Mouse (Mus musculus): Measurements from ENCODE around the gene Smarcc2.
"Not testable (repeated sequence)": the region's sequence is repeated elsewhere in the genome, so short reads cannot be mapped to it uniquely, and the experiment has no call there.

Gene Smarcc2

GRCm38 (mm10) chr10:128442718-128443117, 16.3 kb upstream of the Smarcc2 start:
- DNase-seq (ENCODE audit: low spot score) = no peak

DNA sequence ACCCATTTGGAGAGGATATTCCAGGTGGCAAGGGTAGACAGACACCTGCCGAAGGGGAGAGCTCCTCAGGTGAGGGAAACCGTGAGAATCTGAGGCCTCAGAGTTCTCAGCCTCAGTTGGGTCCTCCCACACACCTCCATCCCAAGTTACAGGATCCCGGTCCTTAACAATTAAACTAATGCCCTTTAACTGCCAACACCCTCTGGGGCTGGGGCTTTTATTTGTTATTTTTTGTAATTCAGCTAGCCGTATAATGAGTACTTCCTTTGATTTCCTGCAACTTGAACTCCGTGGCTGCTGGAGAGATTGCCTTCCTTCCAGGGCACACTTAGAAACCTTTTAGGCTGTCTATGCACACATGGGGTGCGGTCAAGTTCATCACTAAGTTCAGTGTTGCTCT, 14.7 kb upstream of the Smarcc2 start:
- DNase-seq (ENCODE audit: low spot score) = no peak

DNA sequence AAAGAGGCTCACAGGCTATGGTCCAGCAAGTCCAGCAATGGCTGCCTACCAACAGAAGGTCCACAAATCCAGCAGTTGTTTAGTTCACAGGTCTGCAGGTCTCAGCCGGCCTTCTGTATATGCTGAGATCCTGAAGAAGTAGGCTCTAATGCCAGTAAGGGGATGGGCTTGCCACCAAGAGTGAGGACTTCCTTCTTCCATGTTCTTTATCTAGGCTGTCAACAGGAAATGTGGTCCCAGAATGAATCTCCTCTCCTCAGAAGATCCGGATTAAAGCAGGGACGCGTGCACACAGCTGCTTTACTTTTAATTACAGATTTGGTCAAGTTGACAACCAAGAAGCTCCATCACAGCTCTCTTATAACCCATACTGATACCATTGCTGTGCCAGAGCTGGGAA, 13.6 kb upstream of the Smarcc2 start:
- DNase-seq (ENCODE audit: low spot score) = no peak

GRCm38 (mm10) chr10:128451014-128451413, 8.0 kb upstream of the Smarcc2 start:
- no peak for DNase-seq (ENCODE audit: low spot score)

GRCm38 (mm10) chr10:128454471-128454870, 4.6 kb upstream of the Smarcc2 start:
- no peak for DNase-seq (ENCODE audit: low spot score)

DNA sequence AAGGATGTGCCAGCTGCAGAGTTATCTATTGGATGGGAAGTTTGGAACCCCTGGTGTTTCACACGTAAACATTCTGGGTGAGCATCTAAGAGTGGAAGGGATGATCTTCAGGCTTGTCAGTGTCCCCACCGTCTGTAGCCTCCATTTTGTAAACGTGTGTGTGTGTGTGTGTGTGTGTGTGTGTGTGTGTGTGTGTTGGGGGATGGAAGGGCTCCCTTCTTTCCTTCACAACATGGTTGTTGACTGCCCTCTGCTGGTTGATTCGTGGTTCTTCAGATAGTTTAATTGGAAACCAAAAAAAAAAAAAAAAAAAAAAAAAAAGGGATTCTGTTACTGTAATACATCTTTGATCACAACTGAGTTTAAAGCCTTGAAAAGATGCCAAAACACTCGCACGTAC, 3.8 kb upstream of the Smarcc2 start:
- peak; percentile 94 for DNase-seq (ENCODE audit: low spot score)

GRCm38 (mm10) chr10:128457676-128458075, 1.4 kb upstream of the Smarcc2 start:
- no peak for DNase-seq (ENCODE audit: low spot score)

- peak; percentile 95 for DNase-seq (ENCODE audit: low spot score)
Measured at GRCm38 (mm10) chr10:128458348-128458718, 715 bp upstream of the Smarcc2 start.

GRCm38 (mm10) chr10:128459409-128460269, 591 bp downstream of the Smarcc2 start:
- DNase-seq (ENCODE audit: low spot score) = peak; percentile 66

DNA sequence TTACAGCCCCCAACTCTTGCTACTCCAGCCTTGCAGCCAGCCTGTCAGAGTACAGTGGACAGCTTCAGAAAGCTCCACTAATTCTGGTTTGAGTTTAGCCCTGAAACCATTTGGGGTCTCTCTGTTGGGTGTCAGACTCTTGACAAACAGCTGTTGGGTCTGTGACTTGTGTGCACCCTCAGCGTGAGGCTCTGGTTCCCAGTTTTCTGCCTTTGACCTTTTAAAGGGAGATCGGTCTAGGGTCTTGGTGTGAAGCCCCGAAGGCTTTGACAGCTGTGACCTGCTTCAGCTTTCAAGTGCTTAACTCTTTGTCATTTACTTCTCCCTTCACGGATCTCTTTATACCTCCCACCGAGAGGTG, 1.2 kb downstream of the Smarcc2 start:
- peak; percentile 56 for DNase-seq (ENCODE audit: low spot score)

DNA sequence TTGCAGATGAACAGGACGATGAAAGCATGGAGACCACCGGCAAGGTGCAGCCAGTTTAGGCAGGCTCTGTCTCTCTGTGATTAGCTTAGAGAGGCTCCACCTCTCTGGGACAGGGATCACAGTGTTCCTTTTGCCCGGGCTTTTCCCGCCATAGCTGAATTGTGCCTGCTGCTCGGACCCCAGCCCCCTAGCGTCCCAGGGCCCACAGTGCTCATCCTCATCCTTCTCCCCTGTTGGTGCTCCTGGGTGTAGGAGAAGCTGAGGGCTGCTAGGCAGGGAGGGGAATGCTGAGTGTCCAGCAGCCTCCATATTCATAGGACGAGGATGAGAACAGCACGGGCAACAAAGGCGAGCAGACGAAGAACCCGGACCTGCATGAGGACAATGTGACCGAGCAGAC, 15.3 kb downstream of the Smarcc2 start:
- no peak for DNase-seq (ENCODE audit: low spot score)

- no peak for DNase-seq (ENCODE audit: low spot score)
Measured at GRCm38 (mm10) chr10:128486370-128486769, 27.3 kb downstream of the Smarcc2 start.

GRCm38 (mm10) chr10:128487861-128488712, 29.0 kb downstream of the Smarcc2 start:
- DNase-seq (ENCODE audit: low spot score) = no peak

DNA sequence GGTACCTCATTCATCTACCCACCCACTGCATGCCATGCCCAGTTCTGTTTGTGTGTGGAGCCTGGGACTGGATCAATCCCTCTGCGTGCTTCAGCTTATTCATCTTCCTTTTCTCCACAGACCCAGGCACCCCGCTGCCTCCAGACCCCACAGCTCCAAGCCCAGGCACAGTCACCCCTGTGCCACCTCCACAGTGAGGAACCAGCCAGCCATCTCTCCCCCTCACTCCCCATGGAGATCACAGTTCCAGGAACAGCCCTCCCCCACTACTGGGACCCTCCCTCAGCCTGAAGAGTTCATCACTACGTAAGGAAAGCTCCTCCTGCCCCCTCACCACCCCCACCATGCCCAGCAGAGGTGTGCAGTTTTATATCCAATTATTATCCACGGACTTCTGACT, 29.7 kb downstream of the Smarcc2 start:
- no peak for DNase-seq (ENCODE audit: low spot score)

DNA sequence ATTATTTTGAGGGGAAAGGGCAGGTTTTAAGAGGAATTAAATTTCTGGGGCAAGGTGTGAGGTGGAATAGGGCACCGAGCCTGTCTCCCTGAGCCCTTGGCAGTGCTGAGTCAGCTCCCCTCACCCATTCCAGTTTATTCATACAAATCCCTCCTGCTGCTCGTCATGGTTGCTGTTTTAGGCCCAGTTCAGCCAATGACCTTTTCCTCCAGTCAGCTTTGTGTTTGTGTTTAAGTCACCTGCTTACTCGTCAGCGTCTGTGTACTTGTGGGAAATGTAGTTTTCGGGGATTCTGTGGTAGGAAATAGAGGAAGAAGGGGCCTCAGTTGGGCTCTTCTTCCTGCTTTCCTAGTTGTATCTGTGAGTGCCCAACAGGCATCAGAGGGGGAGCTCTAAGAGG, 30.3 kb downstream of the Smarcc2 start:
- no peak for DNase-seq (ENCODE audit: low spot score)

DNA sequence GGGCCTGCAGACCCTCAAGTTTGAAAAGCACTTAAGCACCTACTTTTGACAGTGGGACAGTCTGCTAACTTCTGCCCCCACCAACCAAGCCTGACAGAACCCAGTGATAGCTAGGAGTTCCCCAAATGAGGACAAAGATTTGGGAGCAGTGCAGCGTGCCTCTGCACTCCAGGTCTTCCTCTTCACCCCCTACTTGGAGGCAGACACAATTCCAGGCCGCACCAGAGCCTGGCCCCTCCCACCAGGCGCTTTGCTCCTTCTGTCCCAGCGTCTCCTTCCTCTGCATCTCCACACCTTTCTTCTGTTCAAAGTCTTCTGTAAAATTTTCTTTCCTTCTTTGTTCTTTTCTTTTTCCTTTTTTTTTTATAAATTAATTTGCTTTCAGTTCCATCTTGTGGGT, 30.7 kb downstream of the Smarcc2 start:
- no peak for DNase-seq (ENCODE audit: low spot score)

DNA sequence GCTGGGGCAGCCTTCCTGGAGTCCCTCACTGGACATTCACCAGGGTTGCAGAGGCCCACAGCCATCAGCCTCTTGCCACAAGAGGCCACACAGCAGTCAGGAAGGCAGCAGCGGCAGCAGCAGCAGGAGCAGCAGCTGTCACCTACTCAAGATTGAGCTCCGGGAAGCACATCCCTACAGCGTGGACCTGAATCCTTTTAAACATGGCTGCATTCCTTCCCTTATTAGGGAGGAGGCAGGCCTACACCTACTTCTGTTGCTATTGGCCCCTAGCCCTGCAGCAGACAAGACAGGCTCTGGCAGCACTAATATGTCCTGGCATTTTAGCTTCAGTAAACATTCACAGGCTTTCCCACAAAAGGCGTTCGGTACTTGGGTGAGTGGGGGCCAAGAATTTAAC, 31.2 kb downstream of the Smarcc2 start:
- no peak for DNase-seq (ENCODE audit: low spot score)

DNA sequence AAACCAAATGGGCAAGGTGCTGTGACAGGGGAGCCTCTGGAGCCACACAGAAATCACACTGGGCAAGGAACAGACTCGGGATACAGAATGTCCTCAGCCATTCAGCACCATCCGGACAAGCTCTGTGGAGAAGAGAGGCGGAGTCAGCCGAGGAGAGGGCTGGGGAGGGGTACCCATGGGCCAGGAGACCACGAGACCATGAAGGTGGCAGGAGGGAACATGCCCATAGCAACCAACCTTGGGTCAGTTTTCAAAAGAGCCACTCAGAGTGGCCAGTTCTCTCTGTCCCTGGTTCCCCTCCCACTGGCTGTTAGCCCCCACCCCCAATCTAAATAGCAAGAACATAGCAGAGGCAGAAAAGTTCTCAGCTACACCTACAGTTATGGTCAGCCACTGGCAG, 31.9 kb downstream of the Smarcc2 start:
- no peak for DNase-seq (ENCODE audit: low spot score)

DNA sequence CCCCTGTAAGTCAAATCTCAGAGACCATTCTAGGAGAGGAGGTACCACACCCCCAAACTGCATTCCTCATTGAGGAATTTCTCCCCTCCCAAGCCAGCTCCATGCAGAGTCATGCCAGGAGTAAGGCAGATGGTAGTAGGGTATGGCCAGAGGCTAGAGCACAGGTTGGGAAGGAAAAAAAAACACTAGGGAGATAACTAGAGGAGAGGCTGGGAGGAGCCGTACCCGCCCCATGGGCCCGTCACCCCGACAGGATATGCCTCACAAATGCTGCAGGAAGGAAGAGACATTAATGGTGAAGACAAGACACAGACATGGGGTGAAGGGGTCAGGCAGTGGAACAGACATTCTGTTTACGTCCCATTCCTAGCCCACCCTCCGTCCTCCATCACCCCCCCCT, 32.4 kb downstream of the Smarcc2 start:
- DNase-seq (ENCODE audit: low spot score) = no peak

GRCm38 (mm10) chr10:128492051-128492450, 33.0 kb downstream of the Smarcc2 start:
- not testable (repeated sequence) for DNase-seq (ENCODE audit: low spot score)

- DNase-seq (ENCODE audit: low spot score) = peak; percentile 78
Measured at GRCm38 (mm10) chr10:128492633-128493311, 33.7 kb downstream of the Smarcc2 start.

DNA sequence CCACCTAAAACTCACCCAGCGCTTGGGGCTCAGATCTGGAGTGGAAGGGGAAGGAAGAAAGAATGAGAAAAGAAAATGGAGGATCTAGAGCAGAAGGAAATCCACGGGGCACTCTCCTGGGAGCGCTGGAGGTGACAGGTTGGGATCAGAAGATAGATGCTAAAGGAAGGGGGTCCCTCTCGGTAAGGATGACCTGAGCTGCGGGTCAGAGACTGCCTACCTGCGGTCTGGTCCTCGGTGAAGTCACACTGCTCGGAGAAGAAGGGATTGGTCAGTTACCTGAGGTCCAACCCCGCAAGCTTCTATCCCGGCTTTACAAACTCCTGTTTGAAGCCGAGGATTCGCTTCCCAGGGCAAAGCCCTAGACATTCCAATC, 34.3 kb downstream of the Smarcc2 start:
- DNase-seq (ENCODE audit: low spot score) = no peak
